Mouse (Mus musculus) midbrain, embryonic 11.5 days (tissue): ENCODE data around the gene S100a1. TPM values are rescaled to one million over a fixed set of nuclear protein-coding genes. Genes with fewer than 3 reads are reported as not detected.
A peak's percentile ranks its signal among the peaks of the same experiment; 100 is the strongest.

Source experiments
- ATAC-seq: fragments of 200-750 bp; cut with Nextera tagmentation; 2 replicates; pipeline ENCODE4 v1.8.0; 2017; ENCODE audit warnings: moderate TSS enrichment, moderate library complexity; ENCODE audit not compliant: low FRiP score
- DNase-seq: peaks from one replicate; pipeline ENCODE4 v3.0.0; 2015; ENCODE audit warnings: low spot score; ENCODE audit errors: missing footprints
- H3K27ac ChIP-seq: fragments of 300-500 bp; sonication (generic); 2 replicates; pipeline ENCODE4 v1.5.1; 2014; ENCODE audit warnings: low read depth, low read length
- H3K27me3 ChIP-seq: fragments of 300-500 bp; sonication (generic); 2 replicates; pipeline ENCODE4 v1.6.1; 2014; ENCODE audit warnings: mild to moderate bottlenecking, low read length, moderate library complexity, mixed read lengths; ENCODE audit not compliant: control insufficient read depth, insufficient read depth
- H3K36me3 ChIP-seq: fragments of 300-500 bp; sonication (generic); 2 replicates; pipeline ENCODE4 v1.6.1; 2014; ENCODE audit warnings: mild to moderate bottlenecking, low read length, moderate library complexity, mixed read lengths; ENCODE audit not compliant: control insufficient read depth, insufficient read depth
- H3K4me1 ChIP-seq: fragments of 300-500 bp; sonication (generic); 2 replicates; pipeline ENCODE4 v1.6.1; 2014; ENCODE audit warnings: low read length; ENCODE audit not compliant: control insufficient read depth, insufficient read depth
- H3K4me2 ChIP-seq: fragments of 300-500 bp; sonication (generic); 2 replicates; pipeline ENCODE4 v1.6.1; 2014; ENCODE audit warnings: mild to moderate bottlenecking, moderate library complexity
- H3K4me3 ChIP-seq: fragments of 300-500 bp; sonication (generic); 2 replicates; pipeline ENCODE4 v1.5.1; 2014; ENCODE audit warnings: low read depth, low read length
- H3K9ac ChIP-seq: fragments of 300-500 bp; sonication (generic); 2 replicates; pipeline ENCODE4 v1.6.1; 2014; ENCODE audit warnings: low read length
- H3K9me3 ChIP-seq: fragments of 300-500 bp; sonication (generic); 2 replicates; pipeline ENCODE4 v1.6.1; 2016; ENCODE audit warnings: low read length; ENCODE audit not compliant: control insufficient read depth
- WGBS: fragments of 180-500 bp; shearing (Covaris S2); extraction: QIAGEN DNeasy Blood & Tissue Kit; methylation state at CpG from one replicate; pipeline ENCODE4 v1.1.7; 2014; 5-methylcytosine and 5-hydroxymethylcytosine counted together
- polyA plus RNA-seq: library from polyadenylated mRNA; unstranded; fragments of >200 nt; fragmentation: Nextera tagmentation; extraction: Ambion mirVana; gene quantifications from 2 replicates; pipeline ENCODE4 v1.2.1, GENCODE M21; 2014

The S100a1 gene
- polyA plus RNA-seq, 1 experiment from 2014 or later: 6.9 TPM

- no peak overlapping the region for H3K4me2 ChIP-seq
- H3K4me1 ChIP-seq: peaks cover 11% of the 10 kb centered on the region
- H3K36me3 ChIP-seq: peaks cover 39% of the 10 kb centered on the region
- H3K27ac ChIP-seq: no peak overlapping the region
- H3K9me3 ChIP-seq: no peaks in the 10 kb centered on the region
- WGBS: 94% methylated on average over 5 of the region's 5 CpGs
- H3K4me3 ChIP-seq: no peak overlapping the region
- H3K9ac ChIP-seq: no peak overlapping the region
- no peak for ATAC-seq
- H3K27me3 ChIP-seq: no peaks in the 10 kb centered on the region
- no peak for DNase-seq
These were observed 9.0 kb downstream of the S100a1 start for GRCm38 (mm10) chr3:90505216-90505615.

GRCm38 (mm10) chr3:90503444-90503843 lies 10.7 kb downstream of the S100a1 start:
- WGBS: 72% methylated on average over 4 of the region's 4 CpGs
- peaks cover 45% of the 10 kb centered on the region for H3K36me3 ChIP-seq
- H3K4me2 ChIP-seq: no peak overlapping the region
- DNase-seq (no peak), ATAC-seq (no peak)
- H3K9ac ChIP-seq: no peak overlapping the region
- peaks cover 11% of the 10 kb centered on the region for H3K4me1 ChIP-seq
- no peaks in the 10 kb centered on the region for H3K9me3 ChIP-seq
- no peak overlapping the region for H3K4me3 ChIP-seq
- no peak overlapping the region for H3K27ac ChIP-seq
- no peaks in the 10 kb centered on the region for H3K27me3 ChIP-seq

GRCm38 (mm10) chr3:90497597-90497996 lies 16.6 kb downstream of the S100a1 start:
- no peak overlapping the region for H3K4me2 ChIP-seq
- H3K27ac ChIP-seq: no peak overlapping the region
- no peaks in the 10 kb centered on the region for H3K9me3 ChIP-seq
- H3K27me3 ChIP-seq: no peaks in the 10 kb centered on the region
- ATAC-seq: no peak
- H3K4me1 ChIP-seq: no peaks in the 10 kb centered on the region
- H3K9ac ChIP-seq: no peak overlapping the region
- no peak overlapping the region for H3K4me3 ChIP-seq
- H3K36me3 ChIP-seq: peaks cover 33% of the 10 kb centered on the region
- no peak for DNase-seq

GRCm38 (mm10) chr3:90495850-90496525 lies 18.2 kb downstream of the S100a1 start:
- no peak for ATAC-seq
- Histone ChIP-seq H3K4me1 (no peaks in the 10 kb centered on the region), H3K27me3 (no peaks in the 10 kb centered on the region), H3K4me3 (no peak overlapping the region), H3K4me2 (no peak overlapping the region), H3K9ac (no peak overlapping the region), H3K27ac (no peak overlapping the region), H3K9me3 (no peaks in the 10 kb centered on the region), H3K36me3 (peaks cover 22% of the 10 kb centered on the region)
- no peak for DNase-seq
- WGBS: 95% methylated on average over 7 of the region's 7 CpGs

GRCm38 (mm10) chr3:90493831-90494540 lies 20.2 kb downstream of the S100a1 start:
- WGBS: 66% methylated on average over 4 of the region's 4 CpGs
- ATAC-seq (no peak), DNase-seq (no peak)
- peaks cover 18% of the 10 kb centered on the region for H3K36me3 ChIP-seq
- H3K4me3 ChIP-seq: no peak overlapping the region
- no peak overlapping the region for H3K9ac ChIP-seq
- peaks cover 6% of the 10 kb centered on the region; the same call in 1 of the 2 replicates for H3K4me1 ChIP-seq
- no peak overlapping the region for H3K4me2 ChIP-seq
- H3K27ac ChIP-seq: no peak overlapping the region
- H3K9me3 ChIP-seq: no peaks in the 10 kb centered on the region
- no peaks in the 10 kb centered on the region for H3K27me3 ChIP-seq

- H3K4me1 ChIP-seq: peaks cover 6% of the 10 kb centered on the region; the same call in 1 of the 2 replicates
- H3K4me2 ChIP-seq: no peak overlapping the region
- DNase-seq (no peak), ATAC-seq (peak; percentile 6; the same call in 1 of the 2 replicates)
- 43% methylated on average over 2 of the region's 2 CpGs for WGBS
- no peaks in the 10 kb centered on the region for H3K9me3 ChIP-seq
- H3K27ac ChIP-seq: no peak overlapping the region
- H3K27me3 ChIP-seq: no peaks in the 10 kb centered on the region
- no peak overlapping the region for H3K9ac ChIP-seq
- H3K36me3 ChIP-seq: peaks cover 16% of the 10 kb centered on the region
- no peak overlapping the region for H3K4me3 ChIP-seq
These were observed 22.8 kb downstream of the S100a1 start for GRCm38 (mm10) chr3:90491350-90491749.

GRCm38 (mm10) chr3:90490696-90491256 lies 23.4 kb downstream of the S100a1 start, which contains the start of gene Snapin:
TSS of gene Snapin (minus strand) at chr3:90491033.
- H3K4me3 ChIP-seq: peak within 1 kb of the TSS; percentile 79
- DNase-seq: peak; percentile 99
- H3K9me3 ChIP-seq: no peaks in the 10 kb centered on the region
- peaks cover 22% of the 10 kb centered on the region for H3K36me3 ChIP-seq
- peak; percentile 98 for ATAC-seq
- H3K4me2 ChIP-seq: peak within 1 kb of the TSS; percentile 61
- WGBS: 0% methylated on average over 37 of the region's 37 CpGs
- H3K9ac ChIP-seq: peak within 1 kb of the TSS; percentile 82
- H3K27me3 ChIP-seq: no peaks in the 10 kb centered on the region
- peaks cover 6% of the 10 kb centered on the region; the same call in 1 of the 2 replicates for H3K4me1 ChIP-seq
- peak within 1 kb of the TSS; percentile 25; the same call in 1 of the 2 replicates for H3K27ac ChIP-seq

- Histone ChIP-seq H3K27me3 (no peaks in the 10 kb centered on the region), H3K4me3 (no peak overlapping the region), H3K4me1 (peaks cover 6% of the 10 kb centered on the region; the same call in 1 of the 2 replicates), H3K36me3 (peaks cover 30% of the 10 kb centered on the region), H3K9ac (no peak overlapping the region), H3K9me3 (no peaks in the 10 kb centered on the region), H3K4me2 (no peak overlapping the region), H3K27ac (no peak overlapping the region)
- 94% methylated on average over 6 of the region's 6 CpGs for WGBS
- no peak for ATAC-seq
- no peak for DNase-seq
These were observed 25.6 kb downstream of the S100a1 start for GRCm38 (mm10) chr3:90488576-90488975.

- no peak overlapping the region for H3K4me3 ChIP-seq
- no peak overlapping the region for H3K4me2 ChIP-seq
- ATAC-seq: no peak
- H3K27ac ChIP-seq: no peak overlapping the region
- peaks cover 6% of the 10 kb centered on the region; the same call in 1 of the 2 replicates for H3K4me1 ChIP-seq
- peaks cover 41% of the 10 kb centered on the region for H3K36me3 ChIP-seq
- no peak overlapping the region for H3K9ac ChIP-seq
- no peaks in the 10 kb centered on the region for H3K9me3 ChIP-seq
- no peak for DNase-seq
- WGBS: 89% methylated on average over 5 of the region's 5 CpGs
- no peaks in the 10 kb centered on the region for H3K27me3 ChIP-seq
These were observed 27.2 kb downstream of the S100a1 start for GRCm38 (mm10) chr3:90486998-90487397.
